Mouse (Mus musculus) embryonic facial prominence, embryonic 15.5 days (tissue): Measurements from ENCODE around the gene Bcas3. TPM values are rescaled to one million over a fixed set of nuclear protein-coding genes. Genes with fewer than 3 reads are reported as not detected.

ENCODE experiments used
- ATAC-seq: fragments of 200-750 bp; cut with Nextera tagmentation; 2 replicates; pipeline ENCODE4 v1.8.0; 2017; ENCODE audit warnings: low read depth, moderate TSS enrichment; ENCODE audit not compliant: insufficient number of reproducible peaks, low FRiP score, low TSS enrichment
- H3K27ac ChIP-seq: fragments of 300-500 bp; sonication (generic); replicated peaks from 2 replicates; pipeline ENCODE4 v1.5.1; 2015; ENCODE audit warnings: mild to moderate bottlenecking, inconsistent platforms
- H3K27me3 ChIP-seq: fragments of 300-500 bp; sonication (generic); 2 replicates; pipeline ENCODE4 v1.6.1; 2015; ENCODE audit warnings: inconsistent platforms
- H3K36me3 ChIP-seq: fragments of 300-500 bp; sonication (generic); 2 replicates; pipeline ENCODE4 v1.6.1; 2015; ENCODE audit warnings: mild to moderate bottlenecking, inconsistent platforms
- H3K4me1 ChIP-seq: fragments of 300-500 bp; sonication (generic); 2 replicates; pipeline ENCODE4 v1.6.1; 2015; ENCODE audit warnings: inconsistent platforms
- H3K4me2 ChIP-seq: fragments of 300-500 bp; sonication (generic); replicated peaks from 2 replicates; pipeline ENCODE4 v1.6.1; 2015; ENCODE audit warnings: mild to moderate bottlenecking, inconsistent platforms
- H3K4me3 ChIP-seq: fragments of 300-500 bp; sonication (generic); replicated peaks from 2 replicates; pipeline ENCODE4 v1.5.1; 2015; ENCODE audit warnings: mild to moderate bottlenecking, inconsistent platforms
- H3K9ac ChIP-seq: fragments of 300-500 bp; sonication (generic); 2 replicates; pipeline ENCODE4 v1.6.1; 2015; ENCODE audit warnings: inconsistent platforms
- H3K9me3 ChIP-seq: fragments of 300-500 bp; sonication (generic); replicated peaks from 2 replicates; pipeline ENCODE4 v1.6.1; 2016; ENCODE audit warnings: inconsistent platforms
- WGBS: fragments of 180-500 bp; shearing (Covaris S2); methylation state at CpG from one replicate; pipeline ENCODE4 v1.1.7; 2015; 5-methylcytosine and 5-hydroxymethylcytosine counted together
- polyA plus RNA-seq: library from polyadenylated mRNA; unstranded; fragments of >200 nt; fragmentation: Nextera tagmentation; extraction: Ambion mirVana; gene quantifications from 2 replicates; pipeline ENCODE4 v1.2.1, GENCODE M21; 2015

Bcas3 gene
- polyA plus RNA-seq, 1 experiment from 2014 or later = 32.7 TPM

DNA sequence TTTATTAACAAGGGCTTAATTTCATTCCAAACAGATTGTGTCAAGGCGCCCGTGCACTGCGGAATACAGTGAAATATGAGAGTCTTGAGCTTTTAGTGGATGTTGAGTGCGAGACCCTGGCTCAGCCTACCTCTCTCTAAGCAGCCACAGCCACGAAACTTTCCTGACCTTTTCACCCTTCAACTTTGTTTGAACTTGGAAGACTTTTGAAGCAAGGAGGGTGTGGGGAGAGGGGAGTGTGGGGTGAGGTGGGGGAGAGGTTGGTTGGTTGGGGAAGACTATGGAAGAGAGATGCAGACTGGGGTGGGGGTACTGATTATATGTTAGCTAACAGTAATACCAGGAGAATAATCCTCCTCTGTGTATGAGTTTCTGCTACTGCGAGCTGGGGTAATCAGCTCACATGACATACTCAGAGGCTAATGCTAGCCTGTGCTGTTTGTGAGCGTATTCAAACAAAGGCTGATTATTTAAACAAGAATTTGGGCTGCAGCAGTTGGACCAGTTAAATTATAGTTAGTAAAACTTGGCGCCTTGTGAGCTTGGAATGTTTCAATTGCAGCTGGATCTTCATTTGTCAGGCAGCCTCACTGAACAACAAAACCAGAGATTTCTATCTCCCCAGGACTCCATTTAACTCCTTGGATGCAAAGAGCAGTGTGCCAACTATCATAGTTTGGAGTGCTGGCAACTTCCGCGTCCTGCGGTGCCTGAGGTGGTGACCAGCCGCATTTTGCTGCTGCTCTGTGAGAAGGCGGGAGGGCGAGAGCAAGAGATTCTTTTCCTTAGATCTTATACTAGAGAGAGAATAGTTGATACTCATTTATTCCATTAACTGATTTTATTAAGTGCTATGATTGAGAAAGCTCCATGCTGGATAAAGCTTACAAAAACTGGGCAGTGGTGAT is 343.8 kb downstream of the Bcas3 start:
- H3K4me1 ChIP-seq = peaks cover 18% of the 10 kb centered on the region
- no peaks in the 10 kb centered on the region for H3K27me3 ChIP-seq
- H3K9me3 ChIP-seq = no peaks in the 10 kb centered on the region
- no peaks in the 10 kb centered on the region for H3K36me3 ChIP-seq
- no peak overlapping the region for H3K9ac ChIP-seq
- H3K4me3 ChIP-seq = no peak overlapping the region
- H3K4me2 ChIP-seq = no peak overlapping the region
- H3K27ac ChIP-seq = no peak overlapping the region
- WGBS = 43% methylated on average over 14 of the region's 14 CpGs
- ATAC-seq = no peak

DNA sequence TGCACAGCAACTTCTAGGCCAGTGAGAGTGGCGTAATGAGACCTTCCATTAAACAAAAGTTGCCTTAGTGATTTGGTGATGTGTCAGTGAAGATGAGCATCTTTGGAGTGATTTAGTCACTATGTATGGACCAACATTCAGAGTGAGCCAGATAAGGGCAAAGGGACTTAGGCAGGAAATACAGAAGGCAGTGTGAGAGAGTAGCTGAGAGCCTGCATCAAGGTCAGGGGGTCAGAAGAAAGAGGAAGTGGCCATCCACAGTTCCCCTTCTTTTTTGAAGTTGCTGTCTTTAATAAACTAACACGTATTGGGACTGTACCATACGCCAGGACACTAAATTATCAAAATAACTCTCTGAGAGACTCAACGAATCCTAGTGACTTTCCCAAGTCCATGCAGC is 344.5 kb downstream of the Bcas3 start:
- H3K4me2 ChIP-seq = no peak overlapping the region
- no peak overlapping the region for H3K9ac ChIP-seq
- no peaks in the 10 kb centered on the region for H3K36me3 ChIP-seq
- ATAC-seq = no peak
- H3K4me3 ChIP-seq = no peak overlapping the region
- WGBS = 88% methylated on average over 4 of the region's 4 CpGs
- H3K27me3 ChIP-seq = no peaks in the 10 kb centered on the region
- H3K9me3 ChIP-seq = no peaks in the 10 kb centered on the region
- peaks cover 18% of the 10 kb centered on the region for H3K4me1 ChIP-seq
- H3K27ac ChIP-seq = no peak overlapping the region

- no peak overlapping the region for H3K9ac ChIP-seq
- no peak overlapping the region for H3K4me2 ChIP-seq
- no peak for ATAC-seq
- H3K27ac ChIP-seq = no peak overlapping the region
- H3K9me3 ChIP-seq = no peaks in the 10 kb centered on the region
- no peaks in the 10 kb centered on the region for H3K36me3 ChIP-seq
- WGBS = 63% methylated on average over 11 of the region's 11 CpGs
- peaks cover 11% of the 10 kb centered on the region for H3K4me1 ChIP-seq
- H3K27me3 ChIP-seq = no peaks in the 10 kb centered on the region
- no peak overlapping the region for H3K4me3 ChIP-seq
These were observed 345.3 kb downstream of the Bcas3 start for GRCm38 (mm10) chr11:85698242-85698641.

DNA sequence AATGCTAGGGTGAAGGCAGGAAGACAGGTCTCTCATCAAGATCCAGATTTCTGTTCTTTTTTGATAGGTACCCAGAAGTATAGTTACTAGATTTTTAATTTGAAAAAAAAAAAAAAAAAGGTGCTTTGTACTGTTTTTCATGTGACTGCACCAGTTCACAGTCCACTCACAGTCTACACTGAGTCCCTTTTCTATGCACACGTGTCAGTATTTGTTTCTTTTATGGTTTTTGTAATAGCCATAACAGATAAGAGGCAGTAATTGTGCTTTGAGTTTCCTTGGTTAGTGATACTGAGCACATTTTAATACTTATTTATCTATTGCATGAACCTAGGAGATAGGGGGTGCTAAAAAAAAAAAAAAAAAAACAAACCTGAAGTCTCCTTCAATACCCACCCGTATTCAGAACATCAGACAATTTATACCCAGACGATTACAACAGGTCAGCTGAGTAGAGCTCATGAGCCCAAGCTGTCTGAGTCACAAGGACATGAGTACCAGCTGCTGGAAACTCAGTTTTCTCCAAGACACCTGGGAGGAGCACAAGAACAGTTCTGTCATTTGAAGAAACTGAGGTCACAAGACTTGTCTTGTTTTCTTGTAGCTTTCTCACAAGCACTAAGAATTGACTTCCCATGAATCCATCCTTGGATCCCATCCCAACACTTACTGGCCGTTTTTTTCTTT is 351.2 kb downstream of the Bcas3 start:
- Histone ChIP-seq H3K27me3 (no peaks in the 10 kb centered on the region), H3K9ac (no peak overlapping the region), H3K4me2 (no peak overlapping the region), H3K36me3 (no peaks in the 10 kb centered on the region), H3K4me1 (0 out of 2 replicates have a peak, but pooled peaks cover 1% of the 10 kb centered on the region), H3K9me3 (no peaks in the 10 kb centered on the region), H3K27ac (no peak overlapping the region), H3K4me3 (no peak overlapping the region)
- ATAC-seq = no peak
- WGBS = 82% methylated on average over 4 of the region's 4 CpGs

DNA sequence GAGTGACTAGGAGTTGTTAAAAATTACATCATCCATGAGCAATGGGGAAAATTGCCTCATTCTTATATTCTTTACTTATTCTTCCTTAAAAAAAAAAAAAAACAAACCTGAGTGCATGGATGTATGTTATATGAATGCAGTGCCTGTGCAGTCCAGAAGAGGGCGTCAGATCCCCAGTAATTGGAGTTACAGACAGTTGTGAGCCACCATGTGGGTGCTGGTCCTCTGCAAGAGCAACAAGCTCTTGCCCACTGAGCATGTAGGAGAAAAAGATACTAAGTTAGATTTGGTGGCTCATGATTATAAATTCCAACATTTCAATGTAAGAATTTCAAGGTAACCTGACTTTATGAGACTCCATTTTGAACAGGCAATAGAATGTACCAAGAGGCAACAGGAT is 353.7 kb downstream of the Bcas3 start:
- 27% methylated on average over 1 of the region's 1 CpGs for WGBS
- Histone ChIP-seq H3K36me3 (no peaks in the 10 kb centered on the region), H3K4me2 (no peak overlapping the region), H3K4me3 (no peak overlapping the region), H3K27me3 (no peaks in the 10 kb centered on the region), H3K9me3 (no peaks in the 10 kb centered on the region), H3K9ac (no peak overlapping the region), H3K27ac (no peak overlapping the region), H3K4me1 (0 out of 2 replicates have a peak, but pooled peaks cover 3% of the 10 kb centered on the region)
- no peak for ATAC-seq

DNA sequence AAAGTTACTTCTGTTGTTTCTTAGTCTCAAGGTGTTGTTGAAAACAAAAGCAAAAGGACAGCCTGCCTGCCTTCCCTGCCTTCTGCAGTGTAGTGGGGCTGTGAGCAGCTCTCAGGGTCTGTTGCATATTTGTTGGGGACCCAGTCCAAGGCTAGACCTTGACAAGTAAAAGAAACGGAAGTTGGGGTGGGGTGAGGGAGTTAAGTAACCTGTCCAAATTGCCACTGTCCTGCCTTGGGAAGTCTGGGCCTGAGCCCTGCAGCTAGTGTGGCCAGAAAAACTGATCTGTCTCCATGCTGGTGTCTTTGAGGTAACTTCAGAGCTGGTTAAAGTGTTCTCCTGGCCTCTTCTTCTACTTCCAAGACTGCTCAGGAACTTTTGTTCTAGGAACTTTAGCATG is 354.5 kb downstream of the Bcas3 start:
- WGBS = 88% methylated on average over 1 of the region's 1 CpGs
- Histone ChIP-seq H3K27ac (no peak overlapping the region), H3K27me3 (no peaks in the 10 kb centered on the region), H3K9me3 (no peaks in the 10 kb centered on the region), H3K4me2 (no peak overlapping the region), H3K4me3 (no peak overlapping the region), H3K9ac (no peak overlapping the region), H3K36me3 (no peaks in the 10 kb centered on the region), H3K4me1 (0 out of 2 replicates have a peak, but pooled peaks cover 3% of the 10 kb centered on the region)
- ATAC-seq = no peak

DNA sequence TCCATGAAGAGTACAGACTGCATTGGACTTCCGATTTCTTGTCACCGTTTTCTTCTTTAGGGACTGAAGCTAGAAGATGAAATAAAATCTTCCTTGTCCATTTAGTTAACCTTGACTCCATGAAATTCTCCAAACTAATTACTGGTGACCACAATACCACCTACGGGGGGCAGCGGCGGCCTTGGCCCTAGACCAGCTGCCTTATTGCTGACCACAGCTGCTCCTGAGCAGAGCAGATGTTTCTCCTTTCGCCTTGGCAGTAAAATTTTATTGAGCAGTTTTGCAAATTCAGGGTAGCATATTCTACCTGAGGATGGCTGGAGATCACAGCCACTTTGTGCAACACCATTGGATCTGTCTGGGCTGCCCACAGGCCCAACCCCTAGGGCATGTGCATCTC is 356.2 kb downstream of the Bcas3 start:
- Histone ChIP-seq H3K9me3 (no peaks in the 10 kb centered on the region), H3K4me3 (no peak overlapping the region), H3K36me3 (no peaks in the 10 kb centered on the region), H3K4me1 (peaks cover 16% of the 10 kb centered on the region), H3K27ac (no peak overlapping the region), H3K4me2 (no peak overlapping the region), H3K9ac (no peak overlapping the region), H3K27me3 (no peaks in the 10 kb centered on the region)
- ATAC-seq = no peak
- WGBS = 70% methylated on average over 6 of the region's 6 CpGs

- Histone ChIP-seq H3K4me3 (no peak overlapping the region), H3K4me1 (peaks cover 25% of the 10 kb centered on the region), H3K36me3 (no peaks in the 10 kb centered on the region), H3K27me3 (no peaks in the 10 kb centered on the region), H3K9me3 (no peaks in the 10 kb centered on the region), H3K4me2 (no peak overlapping the region), H3K9ac (no peak overlapping the region), H3K27ac (no peak overlapping the region)
- ATAC-seq = no peak
- WGBS = 60% methylated on average over 7 of the region's 7 CpGs
These were observed 357.2 kb downstream of the Bcas3 start for GRCm38 (mm10) chr11:85710155-85710554.

- H3K9ac ChIP-seq = no peak overlapping the region
- no peaks in the 10 kb centered on the region for H3K27me3 ChIP-seq
- no peak overlapping the region for H3K4me2 ChIP-seq
- peaks cover 25% of the 10 kb centered on the region for H3K4me1 ChIP-seq
- H3K4me3 ChIP-seq = no peak overlapping the region
- no peaks in the 10 kb centered on the region for H3K9me3 ChIP-seq
- WGBS = 88% methylated on average over 8 of the region's 8 CpGs
- no peaks in the 10 kb centered on the region for H3K36me3 ChIP-seq
- no peak for ATAC-seq
- no peak overlapping the region for H3K27ac ChIP-seq
These were observed 359.2 kb downstream of the Bcas3 start for GRCm38 (mm10) chr11:85712026-85712804.

- ATAC-seq = 0 out of 2 replicates have a peak, but pooled peaks have one; percentile 56
- no peak overlapping the region for H3K9ac ChIP-seq
- H3K9me3 ChIP-seq = no peaks in the 10 kb centered on the region
- no peak overlapping the region for H3K27ac ChIP-seq
- peaks cover 25% of the 10 kb centered on the region for H3K4me1 ChIP-seq
- H3K36me3 ChIP-seq = no peaks in the 10 kb centered on the region
- no peaks in the 10 kb centered on the region for H3K27me3 ChIP-seq
- H3K4me2 ChIP-seq = 0 out of 2 replicates have a peak overlapping the region, but pooled peaks have one; percentile 12
- no peak overlapping the region for H3K4me3 ChIP-seq
- WGBS = 44% methylated on average over 19 of the region's 19 CpGs
These were observed 360.2 kb downstream of the Bcas3 start for GRCm38 (mm10) chr11:85712860-85713813.
